Mouse (Mus musculus) thymus, postnatal 4 days (tissue): ENCODE results near the gene Trap1.
"Not testable (repeated sequence)": the region's sequence is repeated elsewhere in the genome, so short reads cannot be mapped to it uniquely, and the experiment has no call there.

Source experiments
- DNase-seq: peaks from one replicate; pipeline ENCODE4 v3.0.0; 2021

Trap1 gene

DNA sequence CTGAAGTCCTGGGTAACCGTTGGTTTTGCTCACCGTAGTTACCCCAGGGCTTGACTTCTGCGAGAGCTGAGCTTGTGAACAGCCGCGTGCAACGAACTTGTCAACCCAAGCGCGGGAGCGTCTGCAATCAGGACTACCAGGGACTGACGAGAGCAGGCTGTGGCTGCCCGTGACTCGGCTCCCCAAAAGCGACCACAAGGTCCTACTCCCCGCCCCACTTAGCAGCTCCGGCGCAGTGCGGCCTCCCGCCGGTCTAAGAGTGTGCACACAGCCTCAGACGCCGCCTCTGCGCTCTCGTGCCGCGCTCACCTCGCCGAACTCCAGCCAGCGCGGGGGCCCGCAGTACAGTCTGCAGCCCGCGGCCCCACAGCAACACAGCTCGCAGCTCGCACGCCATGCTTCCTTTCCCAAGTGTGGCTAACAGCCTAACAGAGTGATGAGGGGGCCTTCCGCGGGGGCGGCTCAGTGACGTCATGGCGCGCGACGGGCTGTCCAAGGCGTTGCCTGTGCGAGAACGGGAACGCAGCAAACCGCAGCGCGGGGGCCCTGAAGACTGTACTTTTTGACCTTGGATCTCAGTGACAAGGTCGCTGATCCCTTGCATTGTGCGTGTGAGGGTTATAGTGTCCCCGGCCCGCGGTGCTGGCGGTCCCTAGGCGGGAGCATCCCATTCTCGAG, at the start of gene Trap1:
TSS of gene Trap1 (minus strand) at position 444 of the 678 bp plus-strand sequence.
- peak; percentile 97 for DNase-seq

GRCm38 (mm10) chr16:4117072-4117471, 39.4 kb upstream of the Trap1 start:
- no peak for DNase-seq

- DNase-seq, result no peak
These were observed 22.7 kb upstream of the Trap1 start for GRCm38 (mm10) chr16:4100374-4100773.

- DNase-seq, result no peak
These were observed 19.9 kb upstream of the Trap1 start for GRCm38 (mm10) chr16:4097521-4097920.

DNA sequence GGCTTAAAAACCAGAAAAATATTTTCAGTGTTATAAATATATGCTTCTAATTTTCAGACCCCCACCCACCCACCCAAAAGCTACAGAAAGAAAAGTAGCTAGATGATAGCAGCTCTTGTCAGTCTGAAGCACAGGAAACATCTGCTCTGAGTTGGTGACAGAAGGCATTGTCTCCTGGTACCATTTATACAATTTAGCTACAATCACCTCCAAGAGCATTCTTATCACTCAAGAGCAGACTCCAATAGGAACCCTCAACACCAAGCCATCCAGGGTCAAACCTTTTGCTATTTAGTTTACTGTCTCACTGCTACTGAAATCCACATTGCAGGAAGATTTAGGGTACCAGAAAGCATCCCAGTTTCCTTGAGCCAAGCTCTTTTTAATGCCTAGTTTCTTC, 19.3 kb upstream of the Trap1 start:
- DNase-seq, result no peak

GRCm38 (mm10) chr16:4096141-4096540, 18.5 kb upstream of the Trap1 start:
- DNase-seq, result no peak

DNA sequence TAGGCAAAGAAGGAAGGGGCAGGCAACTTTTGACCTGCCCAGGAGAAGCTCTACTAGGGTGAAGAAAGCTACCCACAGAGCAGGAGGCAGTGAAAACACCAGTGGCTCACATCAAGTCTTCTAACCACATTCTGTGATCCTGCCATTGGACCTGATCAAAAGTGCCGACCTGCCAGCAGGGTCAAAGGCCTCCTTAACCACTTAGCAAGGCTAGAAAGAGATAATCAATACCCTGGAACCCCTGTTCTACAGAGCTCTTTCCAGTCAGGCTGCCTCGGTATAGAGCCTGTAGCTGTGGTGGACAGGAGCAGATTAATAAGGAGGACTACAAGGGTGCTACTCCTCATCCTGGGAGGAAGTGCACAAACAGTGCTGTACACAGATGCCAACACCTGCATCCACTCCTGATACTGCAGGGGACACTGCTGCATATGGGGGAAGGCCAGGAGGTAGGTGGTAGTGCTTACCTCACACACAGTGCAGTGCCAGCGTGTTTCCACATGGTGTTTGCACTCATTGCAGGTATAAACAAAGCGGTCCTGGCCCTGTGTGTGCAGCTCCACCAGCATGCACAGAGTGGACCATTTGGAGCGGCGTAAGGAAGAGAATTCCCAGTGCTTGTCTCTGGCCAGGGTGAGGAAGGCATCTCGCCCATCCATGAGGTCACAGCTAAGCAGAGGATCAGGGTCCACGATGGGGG, 9.7 kb upstream of the Trap1 start:
- no peak for DNase-seq

- DNase-seq, result no peak
These were observed 8.3 kb upstream of the Trap1 start for GRCm38 (mm10) chr16:4085851-4086387.

DNA sequence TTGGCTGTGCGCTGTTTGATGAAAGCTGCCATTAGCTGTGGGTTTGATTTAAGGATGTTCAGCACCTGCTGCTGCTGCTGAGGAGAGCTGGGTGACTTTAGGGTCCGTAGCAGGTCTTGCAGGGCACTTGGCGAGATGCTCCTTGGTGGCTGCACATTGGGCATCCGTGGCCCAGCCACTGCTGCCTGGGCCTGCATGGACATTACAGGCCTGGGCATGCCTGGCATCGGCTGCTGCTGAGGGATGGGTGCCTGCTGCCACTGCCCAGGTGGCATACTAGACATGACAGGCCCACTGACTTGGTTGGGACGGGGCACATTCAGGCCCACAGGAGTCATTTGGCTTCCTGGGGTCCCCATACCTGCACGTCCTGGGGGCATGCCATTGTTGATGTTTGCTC, 7.4 kb upstream of the Trap1 start:
- no peak for DNase-seq

GRCm38 (mm10) chr16:4080419-4080818, 2.8 kb upstream of the Trap1 start:
- DNase-seq, result not testable (repeated sequence)

GRCm38 (mm10) chr16:4079656-4080055, 2.0 kb upstream of the Trap1 start:
- DNase-seq, result no peak

DNA sequence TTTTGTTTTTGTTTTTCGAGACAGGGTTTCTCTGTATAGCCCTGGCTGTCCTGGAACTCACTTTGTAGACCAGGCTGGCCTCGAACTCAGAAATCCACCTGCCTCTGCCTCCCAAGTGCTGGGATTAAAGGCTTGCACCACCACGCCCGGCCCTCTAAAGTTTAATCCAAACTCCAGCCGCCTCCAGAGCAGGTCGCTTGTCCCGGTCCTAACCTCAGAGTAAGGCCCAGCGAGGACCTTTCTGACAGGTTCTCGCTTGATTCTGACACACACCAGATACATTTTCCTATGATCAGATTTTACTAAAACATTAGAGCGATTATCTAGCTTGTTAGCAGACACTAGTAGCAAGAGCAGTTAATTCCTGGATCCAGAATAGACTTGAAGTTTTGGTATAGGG, 675 bp upstream of the Trap1 start:
- DNase-seq, result peak; percentile 32

DNA sequence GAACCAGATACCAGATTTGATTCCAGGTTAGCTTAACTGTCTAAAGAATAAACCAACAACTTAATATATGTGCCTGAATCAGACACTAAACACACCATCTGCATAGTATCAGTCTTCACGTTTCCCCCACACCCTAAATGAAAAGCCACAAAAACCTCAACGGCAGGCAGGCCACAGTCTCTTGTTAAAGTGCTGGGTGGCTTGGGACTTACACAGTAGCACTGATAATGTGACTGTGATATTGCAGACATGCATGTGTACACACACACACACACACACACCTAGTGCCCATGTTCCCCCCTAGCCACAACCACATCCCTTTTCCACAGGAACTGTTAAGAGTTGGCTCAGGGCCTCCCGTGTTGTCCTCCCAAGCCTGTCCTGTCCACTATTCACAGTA, 2.8 kb downstream of the Trap1 start:
- DNase-seq, result no peak

- DNase-seq, result no peak
These were observed 3.3 kb downstream of the Trap1 start for GRCm38 (mm10) chr16:4074297-4074696.

DNA sequence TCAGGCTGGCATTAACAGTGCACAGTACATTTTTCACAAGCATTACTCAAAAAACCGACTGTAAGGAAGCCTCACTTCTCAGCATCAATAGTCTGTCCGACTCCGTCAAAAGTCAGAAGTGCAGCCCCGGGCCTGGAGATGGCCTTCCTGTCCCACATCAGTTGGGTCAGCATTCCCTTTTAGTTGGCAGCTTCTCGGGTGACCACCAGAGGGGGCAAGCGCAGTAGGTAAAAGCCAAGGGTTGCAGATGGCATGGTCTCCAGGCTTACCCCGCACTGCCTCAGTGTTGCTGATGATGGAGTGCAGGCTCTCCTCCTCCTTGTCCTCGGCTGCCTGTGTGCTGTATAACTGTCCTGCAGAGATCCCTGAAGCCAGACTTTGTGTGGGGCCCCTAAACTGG, 9.0 kb downstream of the Trap1 start:
- DNase-seq, result peak; percentile 80

DNA sequence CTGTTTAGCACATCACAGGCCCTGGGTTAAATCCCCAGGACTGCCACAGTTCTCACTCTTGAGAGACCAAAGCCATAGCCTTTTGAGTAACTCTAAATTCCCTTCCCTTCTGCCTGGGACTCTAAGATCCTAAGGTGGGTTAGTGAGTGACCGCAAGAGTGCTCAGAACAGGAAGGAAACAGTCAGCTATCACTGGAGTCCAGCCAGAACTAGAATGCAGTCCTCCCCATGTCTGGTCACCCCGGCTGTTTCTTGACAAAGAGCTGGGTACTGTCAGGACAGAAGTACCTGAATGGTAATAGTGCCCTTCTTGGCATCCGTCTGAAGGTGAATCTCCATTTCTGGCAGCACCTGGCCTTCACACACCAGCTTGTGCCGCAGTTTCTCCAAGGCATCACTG, 12.7 kb downstream of the Trap1 start:
- no peak for DNase-seq

- no peak for DNase-seq
These were observed 23.8 kb downstream of the Trap1 start for GRCm38 (mm10) chr16:4053811-4054210.

DNA sequence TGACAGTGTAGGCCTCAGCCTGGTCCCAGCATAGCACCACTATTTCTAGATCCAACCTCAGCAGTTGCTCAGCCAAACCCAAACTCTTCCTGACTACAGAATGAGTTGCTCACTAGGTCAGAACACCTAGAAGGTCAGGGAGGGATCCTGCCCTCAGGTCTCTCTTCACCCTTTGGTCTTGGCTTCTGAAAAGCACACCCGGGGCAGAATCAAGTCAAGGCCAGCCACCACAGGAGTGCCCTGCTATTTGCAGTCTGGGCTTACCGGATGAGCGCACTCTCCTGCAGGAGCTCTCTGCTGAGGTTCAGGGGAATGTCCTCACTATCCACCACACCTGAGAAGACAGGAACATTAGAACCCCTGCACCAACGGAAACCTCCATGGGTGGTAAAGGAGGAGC, 25.0 kb downstream of the Trap1 start:
- no peak for DNase-seq

GRCm38 (mm10) chr16:4045524-4045923, 32.1 kb downstream of the Trap1 start:
- DNase-seq, result no peak

GRCm38 (mm10) chr16:4044093-4044492, 33.5 kb downstream of the Trap1 start:
- no peak for DNase-seq

DNA sequence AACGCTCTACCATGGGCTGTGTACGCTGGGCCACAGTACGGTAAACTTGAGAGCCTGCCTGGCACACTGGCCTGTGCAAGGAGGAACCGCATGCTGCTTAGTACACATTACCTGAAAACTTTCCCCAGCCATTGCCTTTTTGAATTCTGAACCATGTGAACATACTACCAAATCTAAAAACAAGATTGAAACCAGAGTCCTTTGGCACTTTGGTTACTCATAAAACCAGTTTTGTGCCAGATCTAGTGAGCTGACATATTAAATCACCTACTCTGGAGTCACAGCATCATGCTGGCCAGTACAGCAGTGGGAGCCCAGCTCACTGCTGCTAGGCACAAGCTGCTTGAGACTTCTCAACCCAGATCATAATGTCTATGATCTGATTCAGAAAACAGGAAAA, 36.0 kb downstream of the Trap1 start:
- DNase-seq, result no peak

DNA sequence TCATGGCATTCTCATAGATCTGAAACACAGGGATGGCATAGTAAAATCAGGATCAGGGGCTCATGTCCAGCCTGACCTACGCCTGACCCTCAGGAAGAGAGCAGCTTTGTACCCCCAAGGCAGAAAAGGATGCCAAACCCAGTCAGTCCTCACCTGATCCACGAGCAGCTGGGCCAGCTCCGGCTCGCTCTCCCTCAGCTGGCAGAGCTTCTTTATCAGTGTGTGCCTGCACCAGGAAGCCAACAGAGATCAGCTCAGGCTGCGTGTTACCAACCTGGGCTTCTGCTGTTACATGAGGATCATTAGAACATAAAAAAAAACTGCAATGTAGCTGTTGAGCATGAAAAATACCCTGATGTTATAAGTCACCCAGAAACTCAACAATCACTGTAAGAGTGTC, 37.4 kb downstream of the Trap1 start:
- DNase-seq, result no peak

GRCm38 (mm10) chr16:4037690-4038089, 39.9 kb downstream of the Trap1 start:
- no peak for DNase-seq

DNA sequence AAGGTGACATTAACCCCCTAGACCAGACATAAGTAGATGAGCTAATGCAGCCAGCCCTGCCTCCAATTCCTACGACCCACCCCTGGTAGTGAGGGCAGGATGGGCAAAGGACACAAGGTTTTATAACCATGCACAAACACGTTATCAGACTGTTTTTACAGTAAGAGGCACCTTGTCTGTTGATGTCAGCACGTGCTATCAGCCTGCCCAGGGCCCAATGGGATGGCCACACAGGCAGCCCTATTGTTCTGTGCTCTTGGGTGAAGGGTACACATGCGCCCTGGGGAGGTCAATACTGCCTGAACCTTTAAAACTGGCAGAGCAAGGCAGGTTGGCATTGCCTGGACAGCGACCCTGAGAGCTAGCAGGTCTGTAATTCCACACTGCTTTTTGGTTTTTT, 40.8 kb downstream of the Trap1 start, which contains the start of gene Dnase1:
TSS of gene Dnase1 (plus strand) at position 136 of the 400 bp plus-strand sequence.
- DNase-seq, result no peak
